Mouse (Mus musculus) adipocyte (in vitro differentiated cells): ENCODE results near the gene Ngb.
A peak's percentile ranks its signal among the peaks of the same experiment; 100 is the strongest.

Experiments
- DNase-seq: peaks from one replicate; pipeline ENCODE4 v3.0.0-alpha.2; 2016; ENCODE audit warnings: low spot score

The Ngb gene

GRCm38 (mm10) chr12:87091916-87092315 is 10.4 kb downstream of the Ngb start:
- DNase-seq, result no peak

DNA sequence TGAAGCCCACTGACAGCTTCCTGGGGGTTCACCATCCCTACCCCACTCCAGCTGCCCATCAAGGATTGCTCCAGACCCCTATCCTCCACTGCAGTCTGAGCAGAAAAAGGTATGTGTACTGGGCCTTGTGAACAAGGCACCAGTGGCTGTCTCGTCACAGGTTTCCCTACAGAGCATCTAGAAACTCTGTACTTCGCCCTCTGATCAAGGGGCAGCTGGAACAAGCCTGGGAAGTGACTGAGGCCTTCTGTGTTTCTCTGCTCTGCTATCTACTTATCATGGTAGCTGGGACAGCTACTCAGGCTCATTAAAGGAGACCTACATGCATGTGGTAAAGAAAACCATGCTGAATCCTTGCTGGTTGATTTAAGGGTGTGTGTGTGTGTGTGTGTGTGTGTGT is 12.6 kb downstream of the Ngb start:
- no peak for DNase-seq

- no peak for DNase-seq
Observed at GRCm38 (mm10) chr12:87089255-87089654, 13.1 kb downstream of the Ngb start.

DNA sequence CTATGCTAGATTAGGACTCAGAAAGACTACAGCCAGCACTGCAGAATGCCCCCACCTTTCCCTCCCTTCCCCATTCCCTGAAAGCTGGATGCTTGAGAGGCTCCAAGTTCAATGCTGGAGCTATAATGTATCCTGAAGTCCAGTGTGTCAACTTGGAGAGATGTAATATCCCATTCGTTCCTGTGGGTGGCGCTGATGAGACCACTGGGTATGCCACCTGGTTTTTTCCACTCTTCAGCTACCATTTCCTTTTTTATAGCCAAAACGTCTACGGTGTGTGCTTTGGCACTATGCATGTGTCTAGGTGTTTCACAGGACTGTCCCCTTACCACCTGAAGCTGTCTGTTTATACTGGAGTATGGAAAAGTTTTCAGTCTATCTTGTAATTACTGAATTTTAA is 14.0 kb downstream of the Ngb start:
- no peak for DNase-seq

GRCm38 (mm10) chr12:87087236-87087635 is 15.1 kb downstream of the Ngb start:
- no peak for DNase-seq

DNA sequence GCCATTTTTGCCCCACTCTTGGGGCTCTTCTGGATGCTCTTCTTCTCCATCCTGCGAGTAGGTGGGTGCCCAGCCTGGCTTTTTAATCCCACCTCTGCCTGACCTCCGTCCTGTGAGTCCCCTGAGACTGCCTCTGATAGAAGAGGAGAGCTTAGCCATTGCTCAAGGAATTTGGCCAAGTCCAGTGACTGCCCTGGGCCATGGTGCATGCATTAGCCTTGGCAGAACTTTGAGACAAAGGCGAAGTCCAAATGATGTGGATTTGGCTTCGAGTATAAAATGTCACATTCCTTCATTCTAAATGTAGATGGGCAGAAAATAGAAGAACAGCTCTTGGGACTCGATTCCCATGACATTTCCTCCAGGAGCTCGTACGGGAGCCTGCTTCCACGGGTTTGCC is 19.5 kb downstream of the Ngb start:
- DNase-seq, result peak; percentile 16

GRCm38 (mm10) chr12:87076610-87077009 is 25.7 kb downstream of the Ngb start:
- DNase-seq, result no peak

DNA sequence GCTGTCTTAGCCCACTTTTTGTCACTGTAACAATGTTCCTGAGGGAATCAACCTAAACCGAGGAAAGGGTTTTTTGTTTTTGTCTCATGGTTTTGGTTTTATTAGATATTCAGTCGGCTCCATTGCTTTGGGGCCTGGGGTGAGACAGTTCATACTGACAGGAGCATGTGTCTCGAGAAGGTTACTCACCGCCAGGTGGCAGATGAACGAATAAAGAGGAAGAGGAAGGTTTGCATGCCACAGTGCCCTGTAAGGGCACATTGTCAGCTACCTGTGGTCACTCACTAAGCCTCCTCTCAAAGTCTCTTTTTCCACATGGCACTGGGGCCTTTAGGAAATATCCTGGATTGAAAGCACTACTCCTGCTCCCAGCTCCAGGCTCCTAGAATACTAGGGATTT is 31.8 kb downstream of the Ngb start:
- DNase-seq, result no peak

- DNase-seq, result no peak
Observed at GRCm38 (mm10) chr12:87066429-87066828, 35.9 kb downstream of the Ngb start.

DNA sequence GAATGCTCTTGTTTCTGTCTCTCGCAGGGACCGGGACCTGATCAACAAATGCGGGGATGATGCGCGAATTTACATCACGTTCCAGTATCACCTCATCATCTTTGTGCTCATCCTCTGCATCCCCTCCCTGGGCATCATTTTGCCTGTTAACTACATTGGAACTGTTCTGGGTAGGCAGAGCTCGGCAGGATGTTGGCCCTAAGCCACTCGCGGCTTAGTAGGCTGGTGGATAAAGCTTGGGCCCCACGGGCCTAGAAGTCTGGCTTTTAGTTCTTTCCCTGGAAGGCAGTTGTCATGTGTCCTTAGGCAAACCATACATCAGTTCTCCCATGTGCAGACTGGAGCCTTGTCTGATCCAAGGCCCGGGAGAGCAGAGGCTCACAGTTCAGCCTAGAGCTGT is 36.9 kb downstream of the Ngb start:
- no peak for DNase-seq

- no peak for DNase-seq
Observed at GRCm38 (mm10) chr12:87057066-87057465, 45.3 kb downstream of the Ngb start.

GRCm38 (mm10) chr12:87054873-87055272 is 47.5 kb downstream of the Ngb start:
- DNase-seq, result no peak

- peak; percentile 80 for DNase-seq
Observed at GRCm38 (mm10) chr12:87052661-87053321, 49.5 kb downstream of the Ngb start.

DNA sequence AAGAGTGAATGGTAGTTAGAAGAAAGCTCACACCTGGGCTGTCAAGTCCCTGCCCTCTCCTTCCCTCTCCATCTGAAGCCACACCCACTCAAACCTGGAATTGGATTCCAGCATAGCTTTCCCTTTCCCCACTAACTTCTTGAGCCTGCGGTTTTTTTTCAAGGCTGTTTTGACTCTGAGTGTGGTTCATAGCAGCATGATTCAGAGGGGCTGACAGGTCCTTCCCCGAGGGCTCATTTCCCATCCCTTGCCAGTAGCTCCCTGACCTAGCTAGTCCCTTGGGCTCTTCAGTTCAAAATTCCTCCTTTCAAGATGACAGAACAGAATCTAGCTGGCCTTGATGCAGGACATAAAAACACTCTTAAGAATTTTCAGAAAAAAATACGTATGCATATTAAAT is 54.8 kb downstream of the Ngb start:
- no peak for DNase-seq
